In the genomic region with DNA sequence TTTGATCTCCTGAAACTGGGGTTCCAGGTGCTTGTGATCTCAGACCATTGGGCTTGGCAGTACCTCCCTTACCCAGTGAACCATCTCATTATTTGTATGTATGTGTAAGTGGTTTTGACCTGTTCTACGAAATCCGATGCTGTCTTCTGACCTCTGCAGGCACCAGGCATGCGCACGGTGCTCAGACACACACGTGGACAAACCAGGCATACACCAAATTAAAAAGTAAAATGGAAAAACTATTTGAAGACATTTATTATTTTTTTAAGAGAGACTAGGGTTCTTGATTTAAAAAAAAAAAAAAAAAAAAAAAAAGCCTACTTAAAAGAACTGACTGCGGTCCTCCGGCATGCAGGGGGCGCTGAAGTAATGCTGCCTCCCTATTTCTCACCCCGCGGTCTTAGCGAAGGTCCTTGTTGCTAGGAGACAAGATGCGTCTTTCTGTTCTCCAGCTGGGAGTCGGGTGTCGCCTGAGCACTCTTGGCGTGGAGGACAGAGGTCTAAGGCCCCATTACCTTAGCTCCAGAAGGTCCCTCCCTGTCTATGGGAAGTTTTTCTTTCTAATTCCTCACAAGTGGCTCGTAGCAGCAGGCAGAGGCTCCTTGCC, we compare ENCODE assay signal across 8 mouse cellular contexts. TPM values are rescaled to one million over a fixed set of nuclear protein-coding genes. Genes with fewer than 3 reads are reported as not detected.
DNase-seq lines count a peak whose midpoint lies in the region; ATAC-seq and TF ChIP-seq lines count a peak whose summit lies in the region.

A gene (plus strand): TSS at position 442 of the 607 bp plus-strand sequence.

- H3K4me2 ChIP-seq in intestine, postnatal 0 days (replicated peaks; ENCODE audit: low read depth), result peak within 1 kb of the TSS; percentile 58

- no peak within 1 kb of the TSS for H3K9ac ChIP-seq in intestine, postnatal 0 days (ENCODE audit: low read depth, low read length)

- peak within 1 kb of the TSS; percentile 22 for H3K4me3 ChIP-seq in intestine, postnatal 0 days (ENCODE audit: low read depth, low read length)
- H3K4me3 ChIP-seq in midbrain, embryonic 10.5 days, result peak within 1 kb of the TSS; percentile 48

- H3K9me3 ChIP-seq in intestine, postnatal 0 days (ENCODE audit: control insufficient read depth), result no peaks in the 10 kb centered on the region
- H3K9me3 ChIP-seq in midbrain, embryonic 10.5 days (replicated peaks), result no peaks in the 10 kb centered on the region

- peak; percentile 89 for DNase-seq in adrenal gland, postnatal 10 days
- DNase-seq in embryo, embryonic 11 days, result peak; percentile 90
- DNase-seq in left cerebral cortex, postnatal 36 days (ENCODE audit: low spot score in 2 of 2), result peak; percentile 82
- peak; percentile 77 for DNase-seq in midbrain, embryonic 10.5 days (ENCODE audit: low spot score)
- peak; percentile 86 to 88 for DNase-seq in right cerebral cortex, postnatal 36 days (ENCODE audit: low spot score in 2 of 2)

- intact Hi-C loops in left cerebral cortex, postnatal 36 days (cut with DNase I), result no loop called here

- H3K36me3 ChIP-seq in intestine, postnatal 0 days (ENCODE audit: control insufficient read depth, insufficient read depth), result no peaks in the 10 kb centered on the region
- H3K36me3 ChIP-seq in midbrain, embryonic 10.5 days, result no peaks in the 10 kb centered on the region

- H3K27me3 ChIP-seq in intestine, postnatal 0 days (replicated peaks; ENCODE audit: control insufficient read depth, insufficient read depth, low read length), result peaks cover 2% of the 10 kb centered on the region; the same call in 1 of the 2 replicates
- peaks cover 39% of the 10 kb centered on the region for H3K27me3 ChIP-seq in midbrain, embryonic 10.5 days (ENCODE audit: low read depth, poor library complexity, severe bottlenecking)

- WGBS in intestine, postnatal 0 days, result 18% methylated on average over 16 of the region's 16 CpGs
- WGBS in midbrain, embryonic 10.5 days, result 22% methylated on average over 16 of the region's 16 CpGs

- ATAC-seq in granulocyte monocyte progenitor cell, adult 5-6 weeks (replicated peaks; ENCODE audit: poor library complexity, severe bottlenecking), result peak; percentile 98
- peak; percentile 73 for ATAC-seq in intestine, postnatal 0 days
- ATAC-seq in activated CD4-positive, CD25-positive, alpha-beta regulatory T cell, adult 4 months, result no peak

- TF ChIP-seq CTCF in intestine, postnatal 0 days (IDR thresholded peaks at IDR 0.05; ENCODE audit: low read depth), result peak; percentile 83

- no peak within 1 kb of the TSS for H3K27ac ChIP-seq in intestine, postnatal 0 days (ENCODE audit: low read depth, low read length)
- H3K27ac ChIP-seq in midbrain, embryonic 10.5 days (replicated peaks), result no peak within 1 kb of the TSS

- H3K4me1 ChIP-seq in intestine, postnatal 0 days (replicated peaks; ENCODE audit: control insufficient read depth, insufficient read depth, low read length), result no peaks in the 10 kb centered on the region
- H3K4me1 ChIP-seq in midbrain, embryonic 10.5 days, result peaks cover 5% of the 10 kb centered on the region

RNA-seq across cellular contexts. Expression of the gene that starts here (rescaled TPM):
- under 1 TPM; 0.61 to 0.63 TPM for total RNA-seq in adrenal gland, postnatal 10 days (2021)
- total RNA-seq in granulocyte monocyte progenitor cell, adult 5-6 weeks (2014; fragmentation: Nextera tagmentation), result not detected in 2 replicates
- not detected in 2 replicates for total RNA-seq in granulocyte monocyte progenitor cell, adult 5-6 weeks (2017)
- polyA plus RNA-seq in intestine, postnatal 0 days (2015; fragmentation: Nextera tagmentation; extraction: Ambion mirVana), result 0.27 and 0.38 TPM in 2 replicates
- total RNA-seq in left cerebral cortex, postnatal 36 days (2021), result 10 to 100 TPM; 12.5 to 14.4 TPM
- polyA plus RNA-seq in midbrain, embryonic 10.5 days (2016; fragmentation: Nextera tagmentation; extraction: Ambion mirVana), result 1.3 and 1.5 TPM in 2 replicates
- under 1 TPM in 1 of 2 experiments, not detected in 1; 0.62 TPM for polyA plus RNA-seq in activated CD4-positive, CD25-positive, alpha-beta regulatory T cell, adult 4 months (2017; shearing (Covaris generic))

Comparison
In these comparisons a context has a peak if more than half of its experiments do, and no peak if none do; other contexts are left out.
1. RNA of the gene that starts here (total RNA-seq): 12.5 to 14.4 TPM in left cerebral cortex, postnatal 36 days; 0.61 to 0.63 TPM in adrenal gland, postnatal 10 days and not detected in granulocyte monocyte progenitor cell, adult 5-6 weeks; every median in the first group is over 4 times any median in the second.
2. Peak in DNase-seq in adrenal gland, postnatal 10 days; RNA of the gene not detected or under 1 TPM.
3. Peak in ATAC-seq in granulocyte monocyte progenitor cell, adult 5-6 weeks; RNA of the gene not detected or under 1 TPM.
4. Peak in ATAC-seq, H3K4me3 ChIP-seq and H3K4me2 ChIP-seq in intestine, postnatal 0 days; RNA of the gene not detected or under 1 TPM.
5. Peak in every context shown above with its lines, with median percentiles within 50 percentile points of each other: DNase-seq.